Mouse (Mus musculus) limb, embryonic 11.5 days (tissue): ENCODE results near the gene Tgfb1. TPM values are rescaled to one million over a fixed set of nuclear protein-coding genes. Genes with fewer than 3 reads are reported as not detected.

Source experiments
- ATAC-seq: fragments of 200-750 bp; cut with Nextera tagmentation; 2 replicates; pipeline ENCODE4 v1.8.0; 2017; ENCODE audit warnings: low read depth; ENCODE audit not compliant: insufficient number of reproducible peaks, low FRiP score, low TSS enrichment
- DNase-seq: peaks from one replicate; pipeline ENCODE4 v3.0.0-alpha.2; 2015; ENCODE audit warnings: low spot score
- H3K27ac ChIP-seq: fragments of 300-500 bp; sonication (generic); replicated peaks from 2 replicates; pipeline ENCODE4 v1.5.1; 2014; ENCODE audit warnings: low read depth, mild to moderate bottlenecking, low read length
- H3K27me3 ChIP-seq: fragments of 300-500 bp; sonication (generic); 2 replicates; pipeline ENCODE4 v1.6.1; 2014; ENCODE audit warnings: mild to moderate bottlenecking, low read length, mixed read lengths; ENCODE audit not compliant: control insufficient read depth, insufficient read depth
- H3K36me3 ChIP-seq: fragments of 300-500 bp; sonication (generic); 2 replicates; pipeline ENCODE4 v1.6.1; 2014; ENCODE audit warnings: mild to moderate bottlenecking, low read length, moderate library complexity, mixed read lengths; ENCODE audit not compliant: control insufficient read depth, insufficient read depth
- H3K4me1 ChIP-seq: fragments of 300-500 bp; sonication (generic); 2 replicates; pipeline ENCODE4 v1.6.1; 2014; ENCODE audit warnings: low read length, mixed read lengths; ENCODE audit not compliant: control insufficient read depth, insufficient read depth
- H3K4me2 ChIP-seq: fragments of 300-500 bp; sonication (generic); 2 replicates; pipeline ENCODE4 v1.6.1; 2014; ENCODE audit warnings: low read depth, mild to moderate bottlenecking, moderate library complexity; ENCODE audit not compliant: severe bottlenecking
- H3K4me3 ChIP-seq: fragments of 300-500 bp; sonication (generic); 2 replicates; pipeline ENCODE4 v1.5.1; 2014; ENCODE audit warnings: low read depth, low read length
- H3K9ac ChIP-seq: fragments of 300-500 bp; sonication (generic); 2 replicates; pipeline ENCODE4 v1.6.1; 2014; ENCODE audit warnings: mild to moderate bottlenecking, low read length
- H3K9me3 ChIP-seq: fragments of 300-500 bp; sonication (generic); 2 replicates; pipeline ENCODE4 v1.6.1; 2016; ENCODE audit warnings: low read length; ENCODE audit not compliant: control insufficient read depth
- WGBS: fragments of 180-500 bp; shearing (Covaris S2); extraction: QIAGEN DNeasy Blood & Tissue Kit; methylation state at CpG from one replicate; pipeline ENCODE4 v1.1.7; 2014; 5-methylcytosine and 5-hydroxymethylcytosine counted together
- polyA plus RNA-seq: library from polyadenylated mRNA; unstranded; fragments of >200 nt; fragmentation: Nextera tagmentation; extraction: Ambion mirVana; gene quantifications from 2 replicates; pipeline ENCODE4 v1.2.1, GENCODE M21; 2014

The Tgfb1 gene
- polyA plus RNA-seq, 1 experiment from 2014 or later: 1.6 TPM

GRCm38 (mm10) chr7:25651281-25651680 is 35.5 kb upstream of the Tgfb1 start:
- no peak for ATAC-seq
- WGBS: 87% methylated on average over 8 of the region's 8 CpGs

GRCm38 (mm10) chr7:25652244-25652759 is 34.5 kb upstream of the Tgfb1 start:
- H3K4me1 ChIP-seq: no peaks in the 10 kb centered on the region
- WGBS: 89% methylated on average over 12 of the region's 12 CpGs
- no peak overlapping the region for H3K9ac ChIP-seq

More at GRCm38 (mm10) chr7:25651281-25651680, 35.5 kb upstream of the Tgfb1 start:
- H3K36me3 ChIP-seq: no peaks in the 10 kb centered on the region
- H3K27ac ChIP-seq: no peak overlapping the region
- H3K9ac ChIP-seq: no peak overlapping the region
- H3K4me3 ChIP-seq: no peak overlapping the region
- H3K27me3 ChIP-seq: no peaks in the 10 kb centered on the region
- H3K4me2 ChIP-seq: no peak overlapping the region
- DNase-seq: no peak
- H3K9me3 ChIP-seq: no peaks in the 10 kb centered on the region
- H3K4me1 ChIP-seq: no peaks in the 10 kb centered on the region

DNA sequence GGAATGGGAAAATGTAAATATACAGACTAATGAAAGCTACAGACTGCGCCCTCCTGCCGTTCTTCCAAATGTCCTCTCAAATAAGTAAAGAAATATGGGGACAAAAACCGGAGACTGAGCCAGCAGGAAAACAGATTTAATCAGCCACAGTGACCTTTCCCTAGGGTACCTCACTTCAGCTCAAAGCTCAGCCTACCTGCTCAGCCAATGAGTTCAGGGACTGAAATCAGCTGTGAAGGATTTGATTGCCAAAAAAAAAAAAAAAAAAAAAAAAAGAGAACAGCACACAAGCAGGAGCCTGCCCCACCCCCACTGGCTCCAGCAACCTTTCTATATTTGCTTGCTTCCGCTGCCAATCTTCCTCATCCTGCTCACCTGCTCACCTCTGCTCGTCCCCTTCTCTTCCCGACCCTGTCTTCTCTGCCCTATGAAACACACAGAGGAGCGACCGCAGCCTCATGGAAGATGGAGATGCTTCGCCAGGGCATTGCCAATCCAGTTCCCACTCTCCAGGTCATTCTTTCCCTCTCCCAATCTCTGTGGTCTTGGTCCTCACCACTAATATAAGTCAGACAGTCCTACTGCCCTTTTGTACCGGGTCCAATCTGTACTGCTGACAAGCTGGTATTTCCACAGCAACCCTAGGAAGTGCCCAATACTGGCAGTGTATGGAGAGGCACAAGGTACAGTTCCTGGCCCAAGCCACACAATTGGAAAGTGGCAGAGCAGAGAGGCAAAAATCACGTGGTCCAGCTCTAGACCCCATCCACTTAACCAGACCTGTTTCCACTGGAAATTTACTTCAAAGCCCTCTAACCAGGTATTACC is 31.0 kb upstream of the Tgfb1 start:
- no peaks in the 10 kb centered on the region for H3K9me3 ChIP-seq
- H3K36me3 ChIP-seq: no peaks in the 10 kb centered on the region
- no peak overlapping the region for H3K4me2 ChIP-seq
- H3K27me3 ChIP-seq: no peaks in the 10 kb centered on the region
- no peak overlapping the region for H3K27ac ChIP-seq
- no peak overlapping the region for H3K9ac ChIP-seq
- ATAC-seq: no peak
- no peak for DNase-seq
- H3K4me3 ChIP-seq: no peak overlapping the region
- 79% methylated on average over 11 of the region's 11 CpGs for WGBS
- peaks cover 2% of the 10 kb centered on the region; the same call in 1 of the 2 replicates for H3K4me1 ChIP-seq

More at GRCm38 (mm10) chr7:25652244-25652759, 34.5 kb upstream of the Tgfb1 start:
- H3K9me3 ChIP-seq: no peaks in the 10 kb centered on the region
- H3K4me3 ChIP-seq: no peak overlapping the region
- H3K4me2 ChIP-seq: no peak overlapping the region
- ATAC-seq (no peak), DNase-seq (no peak)
- no peaks in the 10 kb centered on the region for H3K27me3 ChIP-seq
- no peaks in the 10 kb centered on the region for H3K36me3 ChIP-seq
- no peak overlapping the region for H3K27ac ChIP-seq

DNA sequence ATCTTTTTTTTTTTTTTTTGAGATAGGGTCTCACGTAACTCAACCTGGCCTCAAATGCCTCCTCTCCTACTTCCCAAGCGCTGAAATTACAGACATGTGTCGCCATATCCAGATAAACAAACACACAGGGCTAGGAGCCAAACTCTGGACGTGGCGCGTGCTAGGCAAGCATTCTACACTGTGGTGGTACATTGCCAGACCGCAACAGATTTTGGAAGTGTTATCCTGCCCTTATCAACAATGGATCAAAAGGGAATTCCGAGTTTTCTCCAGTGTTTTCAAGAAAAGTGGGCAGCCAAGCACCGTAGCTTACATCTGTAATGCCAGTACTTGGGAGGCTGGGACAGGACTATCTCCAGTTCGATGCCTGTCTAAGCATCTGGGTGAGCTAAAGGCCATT is 29.0 kb upstream of the Tgfb1 start:
- no peaks in the 10 kb centered on the region for H3K27me3 ChIP-seq
- peak overlapping the region; percentile 71 for H3K4me2 ChIP-seq
- WGBS: 40% methylated on average over 10 of the region's 10 CpGs
- no peak overlapping the region for H3K27ac ChIP-seq
- H3K9ac ChIP-seq: peak overlapping the region; percentile 59
- H3K36me3 ChIP-seq: no peaks in the 10 kb centered on the region
- H3K4me1 ChIP-seq: peaks cover 2% of the 10 kb centered on the region; the same call in 1 of the 2 replicates
- DNase-seq (no peak), ATAC-seq (no peak)
- peak overlapping the region; percentile 52 for H3K4me3 ChIP-seq
- H3K9me3 ChIP-seq: no peaks in the 10 kb centered on the region

GRCm38 (mm10) chr7:25658657-25659472 is 27.9 kb upstream of the Tgfb1 start, which contains the start of the genes Bckdha and Exosc5:
Gene Bckdha (minus strand): TSS chr7:25658981.
Gene Exosc5 (plus strand): TSS chr7:25659164.
- Histone ChIP-seq H3K4me1 (peaks cover 2% of the 10 kb centered on the region; the same call in 1 of the 2 replicates), H3K27me3 (no peaks in the 10 kb centered on the region), H3K4me2 (peak within 1 kb of the TSS; percentile 71), H3K36me3 (no peaks in the 10 kb centered on the region), H3K27ac (no peak within 1 kb of the TSS; the same call in 1 of the 2 replicates), H3K4me3 (peak within 1 kb of the TSS; percentile 52), H3K9ac (peak within 1 kb of the TSS; percentile 59), H3K9me3 (no peaks in the 10 kb centered on the region)
- peak; percentile 99 for ATAC-seq
- under 1% methylated on average over 50 of the region's 50 CpGs for WGBS
- peak; percentile 98 for DNase-seq

GRCm38 (mm10) chr7:25666381-25666780 is 20.4 kb upstream of the Tgfb1 start:
- H3K9me3 ChIP-seq: no peaks in the 10 kb centered on the region
- WGBS: 94% methylated on average over 8 of the region's 8 CpGs
- ATAC-seq (no peak), DNase-seq (no peak)
- no peak overlapping the region for H3K4me3 ChIP-seq
- H3K4me1 ChIP-seq: no peaks in the 10 kb centered on the region
- peaks cover 5% of the 10 kb centered on the region; the same call in 1 of the 2 replicates for H3K36me3 ChIP-seq
- H3K27me3 ChIP-seq: no peaks in the 10 kb centered on the region
- H3K4me2 ChIP-seq: no peak overlapping the region
- H3K27ac ChIP-seq: no peak overlapping the region
- no peak overlapping the region for H3K9ac ChIP-seq

DNA sequence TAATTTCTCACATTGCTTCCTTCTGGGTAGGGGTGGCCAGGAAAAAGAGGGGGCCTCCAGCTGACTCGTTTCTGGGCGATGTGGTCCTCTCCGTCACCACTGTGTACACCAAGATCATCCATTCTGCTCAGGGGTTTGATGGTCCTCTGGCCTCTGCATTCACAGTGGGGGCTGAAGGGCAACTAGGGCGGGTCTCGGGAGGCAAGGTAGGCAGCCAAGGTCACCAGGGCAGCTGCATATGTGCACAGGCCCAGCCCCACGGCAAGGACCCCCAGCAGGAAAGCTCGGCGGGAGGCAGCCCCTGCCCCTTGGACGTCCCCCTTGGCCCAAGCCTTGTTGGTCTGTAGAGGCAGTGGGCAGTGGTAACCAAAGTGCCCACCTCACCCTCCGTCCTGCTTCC is 17.6 kb upstream of the Tgfb1 start:
- no peak overlapping the region for H3K4me3 ChIP-seq
- H3K4me2 ChIP-seq: no peak overlapping the region
- H3K27me3 ChIP-seq: peaks cover 6% of the 10 kb centered on the region; the same call in 1 of the 2 replicates
- no peak overlapping the region for H3K27ac ChIP-seq
- ATAC-seq (no peak), DNase-seq (no peak)
- no peaks in the 10 kb centered on the region for H3K4me1 ChIP-seq
- peaks cover 5% of the 10 kb centered on the region; the same call in 1 of the 2 replicates for H3K36me3 ChIP-seq
- H3K9ac ChIP-seq: no peak overlapping the region
- H3K9me3 ChIP-seq: no peaks in the 10 kb centered on the region; the same call in 1 of the 2 replicates
- 89% methylated on average over 10 of the region's 10 CpGs for WGBS

DNA sequence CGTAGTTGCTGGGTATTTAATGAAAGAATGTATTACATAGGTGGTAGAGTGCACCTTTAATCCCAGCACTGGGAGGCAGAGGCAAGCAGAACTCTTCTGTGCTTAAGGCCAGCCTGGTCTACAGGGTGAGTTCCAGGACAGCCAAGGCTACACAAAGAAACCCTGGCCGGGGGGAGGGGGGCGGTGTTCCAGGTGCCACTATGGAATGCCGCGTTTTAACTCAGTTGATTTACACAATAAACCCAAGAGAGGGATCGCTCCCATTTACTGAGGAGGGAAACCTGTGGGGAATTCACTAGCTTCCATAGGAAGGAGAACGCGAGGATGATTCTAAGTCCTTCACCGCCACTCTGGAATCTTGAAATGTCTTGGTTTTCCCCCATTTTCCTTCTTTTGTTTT is 17.2 kb upstream of the Tgfb1 start:
- WGBS: 78% methylated on average over 9 of the region's 9 CpGs
- no peak for ATAC-seq

More for the DNA sequence above, 17.2 kb upstream of the Tgfb1 start:
- Histone ChIP-seq H3K9ac (no peak overlapping the region), H3K27ac (no peak overlapping the region), H3K27me3 (peaks cover 10% of the 10 kb centered on the region), H3K36me3 (peaks cover 5% of the 10 kb centered on the region; the same call in 1 of the 2 replicates), H3K9me3 (no peaks in the 10 kb centered on the region; the same call in 1 of the 2 replicates), H3K4me1 (no peaks in the 10 kb centered on the region), H3K4me2 (no peak overlapping the region), H3K4me3 (no peak overlapping the region)
- DNase-seq: no peak
